Mouse (Mus musculus) spleen, postnatal 10 days (tissue): ENCODE data around the gene Nipal1.

Experiments used
- DNase-seq, 2 experiments: peaks; one replicate each; pipeline ENCODE4 v3.0.0; 2021 to 2022; ENCODE audit warnings: low spot score in 2 of 2

Nipal1 gene

DNA sequence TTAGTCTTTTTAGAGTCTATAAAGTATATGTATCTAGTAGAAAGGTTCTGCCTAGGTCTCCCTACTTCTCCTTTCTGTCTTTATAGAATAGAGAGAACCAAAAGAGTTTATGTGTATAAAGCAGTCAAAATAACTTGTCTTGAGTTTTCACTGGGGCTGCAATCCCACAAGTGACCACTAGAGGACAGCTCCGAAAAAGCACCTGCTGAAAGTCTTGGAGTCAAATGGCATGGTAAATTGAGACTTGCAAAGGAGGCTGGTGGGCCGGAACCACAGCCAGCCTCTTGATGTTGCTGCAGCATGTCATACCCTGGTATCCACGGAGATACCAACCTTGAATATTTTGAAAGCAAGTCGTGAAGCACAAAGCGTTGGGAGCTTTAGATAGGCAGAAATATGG is 17.7 kb downstream of the Nipal1 start:
- DNase-seq: peak; percentile 26 to 64

DNA sequence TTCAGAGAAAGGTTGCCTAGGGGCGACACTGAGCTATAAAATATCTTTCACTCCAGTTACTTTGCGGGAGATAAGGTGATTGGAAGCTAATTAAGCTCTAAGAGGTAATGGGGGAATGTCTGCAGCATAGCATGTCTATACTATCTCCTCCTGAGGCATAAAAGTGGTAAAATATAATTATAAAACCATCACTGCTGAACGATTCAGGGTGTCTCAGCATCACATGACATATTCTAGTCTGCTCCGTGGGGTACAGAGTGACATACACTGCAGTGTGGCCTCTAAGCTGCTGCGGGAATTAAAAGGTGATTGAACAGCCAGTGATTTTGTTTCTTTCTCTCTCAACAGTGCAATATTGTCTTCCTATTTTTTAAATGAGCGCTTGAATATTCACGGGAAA is 18.8 kb downstream of the Nipal1 start:
- no peak for DNase-seq

DNA sequence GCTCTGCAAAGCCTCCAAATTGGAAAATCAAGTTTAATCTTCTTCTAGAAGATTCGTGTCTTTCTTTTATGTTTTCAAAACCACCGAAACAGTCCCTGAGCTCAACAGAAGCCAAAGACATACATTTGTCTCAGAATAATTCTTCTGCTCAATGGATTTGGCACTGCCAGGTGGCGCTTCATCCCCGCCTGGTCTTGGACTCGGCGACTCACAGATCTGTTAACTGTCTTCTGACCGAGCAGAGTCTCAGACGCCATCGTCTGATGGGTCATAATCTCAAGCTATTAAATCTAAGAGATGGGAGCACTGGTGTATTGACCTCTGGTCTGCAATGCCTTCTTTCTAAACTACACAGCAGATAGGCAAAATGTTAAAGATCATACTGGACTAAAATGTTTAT is 20.8 kb downstream of the Nipal1 start:
- no peak for DNase-seq

DNA sequence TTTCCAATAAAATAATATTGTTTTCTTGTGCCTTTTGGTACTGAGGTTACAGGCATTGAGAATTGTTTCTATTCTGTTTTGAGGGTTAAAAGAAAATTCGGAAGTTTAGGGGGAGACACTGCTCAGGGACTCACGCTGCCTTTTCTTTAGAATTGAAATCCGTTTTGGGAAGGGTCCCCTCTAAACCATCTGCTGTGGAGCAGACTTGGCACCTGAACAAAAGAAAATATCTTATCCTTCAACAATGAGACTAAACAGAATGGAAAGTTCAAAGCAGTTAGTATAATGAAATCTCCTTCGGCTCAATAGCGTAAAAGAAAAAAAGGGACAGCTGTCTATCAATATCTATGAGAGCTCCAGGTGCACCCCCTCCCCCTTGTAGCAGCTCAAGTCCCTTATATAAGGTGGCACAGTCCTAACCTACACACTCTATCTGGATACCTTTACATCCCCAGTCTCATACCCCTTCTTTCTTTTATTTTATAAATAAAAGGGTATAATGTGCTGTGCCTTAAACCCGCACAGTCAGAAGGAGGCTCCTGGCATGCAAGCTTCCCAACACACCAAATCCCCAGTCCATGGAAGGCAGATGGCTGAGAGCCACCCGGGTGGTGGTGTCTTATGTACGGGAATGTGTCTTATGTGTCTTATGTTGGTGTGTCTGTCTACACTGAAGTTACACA is 23.6 kb downstream of the Nipal1 start:
- no peak for DNase-seq

DNA sequence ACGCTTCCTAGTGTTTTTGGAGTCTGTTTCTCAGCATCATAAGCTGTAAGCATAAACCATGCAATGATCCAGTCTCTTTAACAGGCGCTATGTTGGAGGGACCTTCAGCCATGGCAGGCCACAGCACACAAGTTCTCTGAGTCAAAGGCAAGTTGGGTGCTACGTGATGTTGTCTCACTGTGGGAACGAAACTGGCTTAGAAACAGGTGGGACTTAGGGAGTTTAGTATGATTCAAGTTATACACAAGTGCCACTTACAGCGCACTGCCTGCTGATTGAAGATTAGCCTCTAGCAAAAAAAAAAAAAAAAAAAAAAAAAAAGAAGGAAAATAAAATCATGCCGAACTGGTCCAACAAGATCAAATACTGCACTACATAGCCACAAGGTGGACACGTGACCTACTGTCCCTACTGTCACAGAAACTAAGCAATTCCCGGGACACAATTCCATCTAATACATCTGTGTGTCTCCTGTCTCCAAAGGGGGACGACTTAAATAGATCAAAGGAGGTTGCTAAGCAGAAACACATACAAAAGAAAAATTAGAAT is 27.5 kb downstream of the Nipal1 start:
- DNase-seq: no peak

DNA sequence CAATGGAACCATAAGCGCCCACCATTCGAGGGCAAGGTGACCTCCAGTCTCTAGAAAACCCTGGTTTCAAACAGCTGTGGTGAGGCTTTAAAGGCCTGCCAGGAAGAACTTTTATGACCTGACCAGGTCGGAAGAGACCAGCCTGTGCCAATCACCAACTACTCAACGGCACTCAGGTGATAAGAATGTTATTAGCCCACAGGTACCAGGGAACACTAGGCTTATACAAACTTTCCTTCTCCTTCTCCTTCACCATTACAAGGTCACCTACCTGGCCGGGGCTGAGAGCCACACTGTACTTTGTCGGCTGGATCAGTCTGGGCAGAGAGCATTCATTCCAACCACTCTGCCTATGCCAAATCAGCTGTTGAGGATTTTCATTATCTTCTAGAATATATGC is 33.9 kb downstream of the Nipal1 start:
- no peak for DNase-seq

DNA sequence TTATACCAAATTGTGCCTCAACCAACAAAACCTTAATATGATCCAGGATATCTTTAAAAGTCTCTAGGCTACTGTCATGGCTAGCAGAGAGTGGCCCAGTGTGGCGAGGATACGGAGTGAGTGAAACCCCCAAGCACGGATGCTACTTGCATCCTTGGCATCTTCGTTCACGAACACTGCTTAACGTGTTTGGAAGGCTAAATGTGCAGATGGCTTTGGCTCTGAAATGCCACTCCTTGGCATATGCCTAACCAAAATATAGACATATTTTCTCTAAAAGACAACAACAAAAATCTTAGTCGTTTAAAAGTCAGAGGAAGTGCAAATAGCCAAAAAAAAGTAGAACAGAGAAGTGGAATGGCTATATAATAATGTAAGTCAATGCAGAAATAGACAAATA is 42.0 kb downstream of the Nipal1 start:
- no peak for DNase-seq

DNA sequence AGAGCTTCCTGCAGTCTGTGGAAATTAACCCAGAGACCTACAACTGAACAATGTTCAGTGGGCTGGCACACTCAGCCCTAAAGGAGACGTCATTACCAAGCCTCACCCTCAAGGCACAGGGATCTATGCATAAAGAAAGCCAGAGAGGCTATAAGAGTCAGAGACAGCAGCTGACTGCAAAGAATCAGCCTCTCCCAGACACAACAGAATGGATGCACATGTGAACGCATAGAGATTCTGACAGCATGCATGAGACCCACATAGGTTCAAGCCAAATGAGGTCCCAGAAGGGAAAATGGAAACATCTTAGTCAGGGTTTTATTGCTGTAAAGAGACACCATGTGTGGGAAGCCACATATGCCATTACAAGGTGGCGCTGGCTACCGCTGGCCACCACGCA is 42.9 kb downstream of the Nipal1 start:
- DNase-seq: no peak

DNA sequence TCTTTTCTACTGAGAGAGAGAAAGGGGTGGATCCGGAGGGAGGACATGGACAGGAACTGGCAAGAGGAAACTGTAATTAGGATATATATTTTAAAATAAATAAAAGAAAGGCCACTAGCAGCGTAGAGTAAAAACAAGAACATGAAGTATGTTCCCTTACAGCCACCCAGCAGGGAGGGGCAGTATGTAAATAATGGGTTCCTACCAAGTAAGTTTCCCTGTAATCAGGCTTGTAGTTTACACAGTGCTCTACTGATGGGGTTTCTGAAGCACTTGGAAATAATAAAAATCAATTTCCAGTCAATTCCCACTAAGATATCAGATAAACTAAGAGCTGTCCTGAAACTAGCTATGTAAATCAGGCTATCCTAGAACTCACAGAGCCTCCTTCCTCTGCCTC is 47.1 kb downstream of the Nipal1 start:
- DNase-seq: no peak

DNA sequence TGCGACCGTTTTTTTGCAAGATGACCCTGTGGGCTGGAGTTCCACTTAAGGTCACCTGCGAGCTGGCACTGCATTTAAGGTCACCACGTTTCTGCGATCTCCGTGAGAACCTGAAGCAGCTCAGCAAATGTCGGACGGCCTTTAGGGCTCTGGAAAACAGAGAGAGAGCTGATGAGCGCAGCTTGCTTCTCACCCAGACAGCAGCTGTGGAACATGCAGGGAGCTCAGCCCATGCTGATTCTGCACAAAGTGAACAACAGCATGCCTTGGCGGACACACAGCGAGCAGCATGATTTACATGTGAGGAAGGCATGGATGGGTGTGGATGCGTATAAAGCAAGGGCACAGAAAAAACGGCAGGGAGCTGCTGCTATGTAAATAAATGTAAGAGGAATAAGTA is 48.9 kb downstream of the Nipal1 start:
- DNase-seq: no peak

DNA sequence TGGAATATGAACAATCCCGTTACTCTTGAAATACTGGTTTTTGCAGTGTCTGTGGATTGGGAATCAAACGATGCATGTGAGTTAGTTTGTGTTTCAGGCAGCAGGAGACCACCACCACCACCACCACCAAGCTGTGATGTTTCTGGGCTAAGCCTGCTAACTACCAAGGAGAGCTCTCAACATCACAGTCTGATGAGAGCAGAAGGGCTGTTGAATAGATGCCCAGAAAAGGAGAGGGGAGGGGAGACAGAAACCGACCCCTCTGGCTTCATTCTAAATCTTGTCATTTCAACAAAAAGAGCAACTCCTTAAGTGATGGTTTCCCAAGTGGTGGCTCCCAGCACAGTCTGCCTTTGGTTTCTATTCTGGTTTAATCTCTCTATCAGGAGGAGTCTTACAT is 50.7 kb downstream of the Nipal1 start:
- no peak for DNase-seq

DNA sequence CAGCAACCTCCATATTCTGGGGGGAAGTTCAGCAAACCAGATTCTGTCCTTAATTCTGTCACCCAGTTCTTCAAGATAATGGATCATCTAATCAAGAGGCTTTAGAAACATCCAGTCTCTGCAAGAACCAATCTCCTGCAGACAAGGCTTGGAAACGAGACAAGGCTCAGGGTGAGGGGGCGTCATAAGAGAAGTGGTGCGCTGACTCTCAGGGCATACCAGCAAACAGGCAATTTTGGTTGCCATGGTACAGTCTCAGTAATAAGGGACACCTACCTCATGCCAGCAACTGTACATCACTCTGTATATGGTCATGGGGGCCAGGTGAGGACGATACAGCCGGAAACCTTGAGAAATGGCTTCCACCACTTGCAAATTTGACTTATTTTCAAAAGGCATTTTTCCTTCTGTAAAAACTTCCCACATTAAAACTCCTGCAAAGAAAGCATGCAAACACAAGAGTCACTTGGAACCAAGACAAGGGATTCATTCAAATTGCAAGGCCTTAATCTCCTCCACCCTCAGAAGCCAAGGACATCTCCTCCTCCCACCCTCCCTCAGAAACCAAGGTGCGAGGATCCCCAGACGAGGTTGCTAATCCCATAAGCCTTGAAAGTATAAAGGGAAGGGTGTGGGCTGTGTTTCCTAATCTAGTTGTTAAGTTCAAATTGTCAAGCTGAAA is 51.4 kb downstream of the Nipal1 start:
- DNase-seq: no peak

DNA sequence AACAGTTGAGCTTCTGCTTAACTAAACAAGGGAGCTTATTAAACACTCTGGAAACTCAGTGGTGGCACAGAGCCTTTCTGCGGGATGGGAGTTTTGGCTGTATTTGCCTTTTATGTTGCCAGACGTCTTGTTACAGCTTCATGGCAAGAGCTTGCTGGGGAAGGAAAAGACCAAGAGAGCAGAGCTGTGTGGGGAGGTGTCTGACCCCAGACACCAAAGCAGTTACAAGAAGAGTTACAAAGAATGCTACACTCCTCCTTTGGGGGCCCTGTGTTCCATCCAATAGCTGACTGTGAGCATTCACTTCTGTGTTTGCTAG is 51.9 kb downstream of the Nipal1 start:
- DNase-seq: no peak

DNA sequence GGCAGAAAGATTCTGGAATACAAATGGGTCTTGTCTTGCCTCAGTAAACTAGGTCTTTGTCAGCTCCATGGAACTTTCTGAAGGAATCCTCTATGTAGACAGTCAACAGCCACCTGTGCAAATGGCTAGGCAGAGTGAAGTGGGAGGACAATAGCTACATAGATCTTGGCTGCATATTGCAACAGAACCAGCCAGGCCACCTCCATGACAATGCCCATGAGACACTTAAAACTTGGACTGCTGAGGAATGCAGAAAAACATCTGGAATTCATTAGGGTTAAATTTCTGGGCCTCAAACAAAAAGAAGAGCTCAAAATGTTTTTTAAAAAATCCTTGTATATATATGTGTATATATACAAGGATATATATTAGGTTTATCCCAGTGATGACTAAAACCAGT is 54.6 kb downstream of the Nipal1 start:
- no peak for DNase-seq

DNA sequence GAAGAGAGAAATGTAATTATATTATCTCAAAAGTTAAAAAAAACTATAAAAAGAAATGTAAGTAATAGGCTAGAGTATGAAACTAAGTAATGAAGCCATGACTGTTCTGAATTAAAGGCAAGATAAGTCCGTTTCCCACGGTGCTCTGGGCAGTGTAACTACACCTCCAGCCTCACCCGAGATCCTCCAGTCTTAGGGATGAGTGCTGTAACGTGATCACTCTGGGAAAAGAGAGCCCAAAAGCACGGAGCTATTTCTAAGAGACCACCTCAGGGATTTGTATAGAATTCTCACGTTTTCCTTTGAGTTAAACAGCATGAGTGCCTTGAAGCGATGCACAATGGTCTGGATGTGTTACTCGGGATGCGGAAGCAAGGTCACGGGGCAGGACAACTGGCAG is 58.5 kb downstream of the Nipal1 start:
- DNase-seq: no peak

DNA sequence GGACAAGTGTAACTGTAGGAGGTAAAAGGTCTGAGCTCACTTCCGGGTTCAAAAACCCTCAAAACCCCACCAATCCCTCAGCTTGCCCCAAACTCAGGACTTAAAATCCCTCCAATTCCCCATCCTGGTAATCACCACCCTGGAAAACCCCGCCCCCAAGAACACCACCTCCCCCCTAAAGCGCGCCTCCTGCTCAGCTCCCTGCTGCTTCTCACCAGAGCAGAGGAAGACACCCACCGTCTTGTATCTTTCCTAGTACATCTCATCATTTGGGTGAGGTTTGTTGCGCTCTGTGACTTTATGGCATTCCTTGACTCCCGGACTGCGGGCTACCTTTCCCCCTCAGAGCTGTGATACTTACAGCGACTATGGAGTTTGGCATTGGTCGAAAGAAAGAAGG is 59.1 kb downstream of the Nipal1 start:
- no peak for DNase-seq

DNA sequence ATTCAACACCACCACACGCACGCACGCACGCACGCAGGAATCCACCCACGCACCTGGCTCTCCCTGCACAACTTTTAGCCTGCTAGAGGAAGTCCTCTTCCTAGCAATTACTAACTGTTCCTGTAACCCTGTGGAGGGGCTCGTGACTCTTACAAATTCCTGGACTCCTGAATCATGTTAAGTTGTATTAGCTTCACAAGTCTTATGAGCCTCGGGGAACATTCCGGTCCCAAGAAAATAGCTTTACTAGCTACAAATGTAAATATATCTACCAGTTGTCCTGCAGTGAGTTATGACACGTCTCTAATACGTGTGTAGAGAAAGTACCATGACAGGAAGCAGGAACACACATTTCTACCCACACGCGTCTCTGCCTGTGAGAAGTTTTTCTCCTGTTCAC is 61.9 kb downstream of the Nipal1 start:
- no peak for DNase-seq

DNA sequence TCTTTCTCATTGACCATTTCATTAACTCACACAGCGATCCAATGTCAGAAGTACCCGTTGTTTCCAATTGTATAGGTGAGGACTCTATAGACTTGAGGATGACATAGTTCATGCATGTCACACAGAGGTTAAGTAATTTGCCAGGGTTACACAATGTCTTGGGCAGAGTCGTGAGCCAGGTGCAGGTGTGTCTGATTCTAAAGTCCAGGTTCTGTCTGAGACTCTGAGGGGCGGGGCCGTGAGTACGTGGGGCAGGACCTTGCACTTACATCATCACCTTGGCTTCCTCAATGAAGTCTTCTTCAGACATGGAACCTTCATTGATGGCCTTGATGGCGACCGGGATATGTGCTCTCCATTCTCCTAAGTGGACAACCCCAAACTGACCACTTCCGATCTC is 62.4 kb downstream of the Nipal1 start:
- no peak for DNase-seq

DNA sequence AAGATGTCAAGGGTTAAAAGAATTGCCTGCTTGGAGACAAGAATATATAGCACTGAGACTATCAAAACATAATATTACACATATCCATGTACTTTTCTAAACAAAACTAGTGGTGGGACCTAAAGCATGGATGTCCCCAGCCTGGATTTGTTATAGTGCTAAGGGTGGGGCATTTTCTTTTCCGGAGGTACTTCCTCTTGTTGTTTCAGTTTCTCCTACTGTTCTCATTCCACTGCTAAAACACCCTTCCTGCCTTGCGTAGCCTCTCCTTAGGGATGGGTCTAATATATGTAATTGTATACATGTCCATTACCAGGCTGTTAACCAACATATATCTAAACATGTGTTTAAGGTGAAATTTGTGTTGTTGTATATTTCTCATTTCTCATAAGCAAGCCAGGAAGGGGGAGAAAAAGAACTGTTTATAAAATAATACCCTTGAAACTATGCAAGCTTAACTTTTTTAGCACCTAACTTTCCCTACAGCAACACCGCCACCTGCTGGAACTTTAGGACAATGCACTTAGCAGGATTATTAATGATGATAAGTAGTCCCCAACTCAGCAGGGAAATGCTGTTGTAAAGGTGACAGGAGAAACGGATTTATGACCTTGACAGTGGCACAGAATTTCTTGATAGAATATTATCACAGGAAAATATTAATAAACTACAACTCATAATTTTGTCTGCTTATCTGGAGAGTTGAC is 63.1 kb downstream of the Nipal1 start:
- DNase-seq: peak; percentile 32 to 74

DNA sequence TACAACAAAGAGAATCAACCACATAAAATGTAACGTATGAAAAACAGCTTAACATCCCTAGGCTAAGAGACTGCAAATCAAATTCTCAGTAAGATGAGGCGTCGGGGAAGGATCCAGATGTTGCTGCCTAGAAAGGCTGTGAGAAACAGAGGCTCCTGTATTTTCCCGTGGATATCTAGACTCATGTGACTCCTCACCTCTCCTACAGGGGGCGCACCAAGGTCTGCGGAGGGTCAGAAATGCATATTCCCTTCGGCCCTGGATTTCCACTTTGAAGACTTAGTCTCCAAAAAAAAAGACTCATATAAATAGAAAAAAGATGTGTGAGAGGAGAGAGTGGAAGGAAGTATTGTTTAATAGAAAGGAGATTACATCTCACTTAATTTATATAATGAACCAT is 73.0 kb downstream of the Nipal1 start:
- DNase-seq: no peak
